Mouse (Mus musculus) CD4-positive, CD25-positive, alpha-beta regulatory T cell, adult 4 months (primary cell): ENCODE data around the gene 2900026A02Rik. TPM values are rescaled to one million over a fixed set of nuclear protein-coding genes. Genes with fewer than 3 reads are reported as not detected.

Source experiments
- polyA plus RNA-seq, 2 experiments: library from polyadenylated mRNA; unstranded; fragments of 100-300 nt; shearing (Covaris generic); gene quantifications; one replicate each; pipeline ENCODE4 v1.2.1; 2017

The 2900026A02Rik gene
- polyA plus RNA-seq, 2 experiments from 2014 or later: 0.89 to 0.98 TPM

Other genes starting within 250 kb of the 2900026A02Rik start
- gene Grk3, start 205.4 kb downstream of the 2900026A02Rik start, polyA plus RNA-seq: under 1 TPM in 1 of 2 experiments, not detected in 1; 0.25 TPM
- gene Crybb2, start 151.1 kb downstream of the 2900026A02Rik start, polyA plus RNA-seq: not detected
- gene Crybb3, start 139.7 kb downstream of the 2900026A02Rik start, polyA plus RNA-seq: not detected
- not detected for gene Tmem211, start 5.7 kb upstream of the 2900026A02Rik start, polyA plus RNA-seq
- gene Sgsm1, start 89.5 kb upstream of the 2900026A02Rik start, polyA plus RNA-seq: not detected
- gene Aym1, start 136.1 kb upstream of the 2900026A02Rik start, polyA plus RNA-seq: not detected